Mouse (Mus musculus): ENCODE results near the gene Vwa3b. TPM values are rescaled to one million over a fixed set of nuclear protein-coding genes. Genes with fewer than 3 reads are reported as not detected.

Gene Vwa3b
- total RNA-seq, 1 experiment: 17.5 TPM

GRCm38 (mm10) chr1:37025376-37025775, 1.0 kb upstream of the Vwa3b start:
- in situ Hi-C loops (cut with MboI; ENCODE audit: low sequenced_read_pairs in 2 of 2, unreplicated experiment in 2 of 2): no loop called here
- Histone ChIP-seq H3K4me1 (ENCODE audit: control insufficient read depth in 2 of 2, insufficient read depth in 2 of 2, low read length in 2 of 2, poor library complexity in 1 of 2) (peaks cover 4 to 7% of the 10 kb centered on the region in 2 experiments; a peak in 2 of 4 replicates), H3K4me3 (ENCODE audit: insufficient read depth in 1 of 2, low read depth in 1 of 2, low read length in 2 of 2, poor library complexity in 1 of 2, severe bottlenecking in 1 of 2) (no peak overlapping the region), H3K36me3 (ENCODE audit: control insufficient read depth, insufficient read depth, low read length, poor library complexity, severe bottlenecking) (no peaks in the 10 kb centered on the region), H3K27ac (ENCODE audit: insufficient read depth, low read depth, low read length, poor library complexity, severe bottlenecking) (no peak overlapping the region), H3K9ac (ENCODE audit: insufficient read depth, low read depth, low read length, poor library complexity, severe bottlenecking) (no peak overlapping the region), H3K9me3 (ENCODE audit: control insufficient read depth, insufficient read depth, low read depth, low read length) (no peaks in the 10 kb centered on the region)
- TF ChIP-seq ZNF384 (IDR thresholded peaks at IDR 0.05; ENCODE audit: low read depth, low read length) (no peak), MAFK (IDR thresholded peaks at IDR 0.05; ENCODE audit: insufficient read depth, low read depth, low read length) (no peak), CHD2 (IDR thresholded peaks at IDR 0.05; ENCODE audit: low read depth, low read length) (no peak), ZC3H11A (IDR thresholded peaks at IDR 0.05; ENCODE audit: borderline replicate concordance, low read depth, low read length) (no peak), HCFC1 (IDR thresholded peaks at IDR 0.05; ENCODE audit: borderline replicate concordance, insufficient read depth, low read length) (no peak)
- DNase-seq (ENCODE audit: low read depth, low spot score): no peak

GRCm38 (mm10) chr1:37026866-37027265, 470 bp downstream of the Vwa3b start:
- peaks cover 4 to 5% of the 10 kb centered on the region in 2 experiments; a peak in 2 of 4 replicates for H3K4me1 ChIP-seq (ENCODE audit: control insufficient read depth in 2 of 2, insufficient read depth in 2 of 2, low read length in 2 of 2, poor library complexity in 1 of 2)
- no peaks in the 10 kb centered on the region for H3K9me3 ChIP-seq (ENCODE audit: control insufficient read depth, insufficient read depth, low read depth, low read length)
- no peaks in the 10 kb centered on the region for H3K36me3 ChIP-seq (ENCODE audit: control insufficient read depth, insufficient read depth, low read length, poor library complexity, severe bottlenecking)
- no peak overlapping the region for H3K9ac ChIP-seq (ENCODE audit: insufficient read depth, low read depth, low read length, poor library complexity, severe bottlenecking)
- no peak overlapping the region for H3K27ac ChIP-seq (ENCODE audit: insufficient read depth, low read depth, low read length, poor library complexity, severe bottlenecking)
- H3K4me3 ChIP-seq (ENCODE audit: insufficient read depth in 1 of 2, low read depth in 1 of 2, low read length in 2 of 2, poor library complexity in 1 of 2, severe bottlenecking in 1 of 2): no peak overlapping the region
- no peak for TF ChIP-seq MAFK (IDR thresholded peaks at IDR 0.05; ENCODE audit: insufficient read depth, low read depth, low read length)
- no peak for TF ChIP-seq HCFC1 (IDR thresholded peaks at IDR 0.05; ENCODE audit: borderline replicate concordance, insufficient read depth, low read length)
- TF ChIP-seq ZNF384 (IDR thresholded peaks at IDR 0.05; ENCODE audit: low read depth, low read length): no peak
- no peak for TF ChIP-seq CHD2 (IDR thresholded peaks at IDR 0.05; ENCODE audit: low read depth, low read length)
- no peak for TF ChIP-seq ZC3H11A (IDR thresholded peaks at IDR 0.05; ENCODE audit: borderline replicate concordance, low read depth, low read length)
- in situ Hi-C loops (cut with MboI; ENCODE audit: low sequenced_read_pairs in 2 of 2, unreplicated experiment in 2 of 2): no loop called here
- DNase-seq (ENCODE audit: low read depth, low spot score): no peak

- no peak for DNase-seq (ENCODE audit: low read depth, low spot score)
- Histone ChIP-seq H3K4me3 (ENCODE audit: insufficient read depth in 1 of 2, low read depth in 1 of 2, low read length in 2 of 2, poor library complexity in 1 of 2, severe bottlenecking in 1 of 2) (peak overlapping the region; percentile 25), H3K27ac (ENCODE audit: insufficient read depth, low read depth, low read length, poor library complexity, severe bottlenecking) (no peak overlapping the region), H3K9ac (ENCODE audit: insufficient read depth, low read depth, low read length, poor library complexity, severe bottlenecking) (no peak overlapping the region), H3K36me3 (ENCODE audit: control insufficient read depth, insufficient read depth, low read length, poor library complexity, severe bottlenecking) (no peaks in the 10 kb centered on the region), H3K9me3 (ENCODE audit: control insufficient read depth, insufficient read depth, low read depth, low read length) (no peaks in the 10 kb centered on the region), H3K4me1 (ENCODE audit: control insufficient read depth in 2 of 2, insufficient read depth in 2 of 2, low read length in 2 of 2, poor library complexity in 1 of 2) (peaks cover 3 to 7% of the 10 kb centered on the region in 2 experiments; a peak in 2 of 4 replicates)
- TF ChIP-seq ZNF384 (IDR thresholded peaks at IDR 0.05; ENCODE audit: low read depth, low read length): peak; percentile 80
- TF ChIP-seq HCFC1 (IDR thresholded peaks at IDR 0.05; ENCODE audit: borderline replicate concordance, insufficient read depth, low read length): no peak
- in situ Hi-C loops (cut with MboI; ENCODE audit: low sequenced_read_pairs in 2 of 2, unreplicated experiment in 2 of 2): no loop called here
Observed at GRCm38 (mm10) chr1:37028439-37029153, 2.2 kb downstream of the Vwa3b start.

GRCm38 (mm10) chr1:37029154-37029907, 2.9 kb downstream of the Vwa3b start:
- no peaks in the 10 kb centered on the region for H3K36me3 ChIP-seq (ENCODE audit: control insufficient read depth, insufficient read depth, low read length, poor library complexity, severe bottlenecking)
- H3K4me1 ChIP-seq (ENCODE audit: control insufficient read depth in 2 of 2, insufficient read depth in 2 of 2, low read length in 2 of 2, poor library complexity in 1 of 2): peaks cover 3 to 7% of the 10 kb centered on the region in 2 experiments; a peak in 2 of 4 replicates
- TF ChIP-seq HCFC1 (IDR thresholded peaks at IDR 0.05; ENCODE audit: borderline replicate concordance, insufficient read depth, low read length) (no peak), ZC3H11A (IDR thresholded peaks at IDR 0.05; ENCODE audit: borderline replicate concordance, low read depth, low read length) (no peak), ZNF384 (IDR thresholded peaks at IDR 0.05; ENCODE audit: low read depth, low read length) (no peak), MAFK (IDR thresholded peaks at IDR 0.05; ENCODE audit: insufficient read depth, low read depth, low read length) (no peak), CHD2 (IDR thresholded peaks at IDR 0.05; ENCODE audit: low read depth, low read length) (no peak)
- H3K4me3 ChIP-seq (ENCODE audit: insufficient read depth in 1 of 2, low read depth in 1 of 2, low read length in 2 of 2, poor library complexity in 1 of 2, severe bottlenecking in 1 of 2): peak overlapping the region; percentile 25 to 60
- in situ Hi-C loops (cut with MboI; ENCODE audit: low sequenced_read_pairs in 2 of 2, unreplicated experiment in 2 of 2): no loop called here
- H3K27ac ChIP-seq (ENCODE audit: insufficient read depth, low read depth, low read length, poor library complexity, severe bottlenecking): no peak overlapping the region
- H3K9me3 ChIP-seq (ENCODE audit: control insufficient read depth, insufficient read depth, low read depth, low read length): no peaks in the 10 kb centered on the region
- no peak for DNase-seq (ENCODE audit: low read depth, low spot score)
- H3K9ac ChIP-seq (ENCODE audit: insufficient read depth, low read depth, low read length, poor library complexity, severe bottlenecking): peak overlapping the region; percentile 48; the same call in 1 of the 2 replicates

Measured in ES-E14 (cell line).